Mouse (Mus musculus): ENCODE data around the gene Tmprss3. TPM values are rescaled to one million over a fixed set of nuclear protein-coding genes. Genes with fewer than 3 reads are reported as not detected.

The Tmprss3 gene
- polyA plus RNA-seq, 1 experiment from 2014 or later: not detected

DNA sequence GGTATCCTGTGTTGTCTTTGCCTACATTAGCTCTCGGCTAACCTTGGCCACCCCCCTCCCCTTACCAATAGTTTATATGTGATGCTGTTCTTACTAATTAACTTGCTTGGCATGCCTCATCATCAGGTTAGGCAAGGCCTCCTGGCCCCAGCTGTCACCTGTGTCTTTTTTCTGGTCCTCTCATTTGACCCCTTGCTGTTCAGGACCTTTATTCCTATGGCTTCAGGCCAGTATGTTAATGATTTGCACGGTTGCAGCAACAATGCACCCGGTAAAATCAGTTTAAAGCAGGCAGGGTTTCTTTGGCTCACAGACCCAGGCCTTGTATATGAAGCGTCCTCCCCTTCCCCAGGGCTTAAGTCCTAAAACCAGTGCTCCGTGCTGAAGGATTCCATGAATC is 46.3 kb downstream of the Tmprss3 start:
- Histone ChIP-seq H3K36me3 (no peaks in the 10 kb centered on the region), H3K4me3 (no peak overlapping the region), H3K9me3 (replicated peaks) (no peaks in the 10 kb centered on the region), H3K27me3 (ENCODE audit: low read depth, poor library complexity, severe bottlenecking) (no peaks in the 10 kb centered on the region), H3K4me1 (peaks cover 4% of the 10 kb centered on the region; the same call in 1 of the 2 replicates), H3K27ac (replicated peaks) (no peak overlapping the region)
- DNase-seq (ENCODE audit: low spot score): no peak
- 72% methylated on average over 5 of the region's 5 CpGs for WGBS

DNA sequence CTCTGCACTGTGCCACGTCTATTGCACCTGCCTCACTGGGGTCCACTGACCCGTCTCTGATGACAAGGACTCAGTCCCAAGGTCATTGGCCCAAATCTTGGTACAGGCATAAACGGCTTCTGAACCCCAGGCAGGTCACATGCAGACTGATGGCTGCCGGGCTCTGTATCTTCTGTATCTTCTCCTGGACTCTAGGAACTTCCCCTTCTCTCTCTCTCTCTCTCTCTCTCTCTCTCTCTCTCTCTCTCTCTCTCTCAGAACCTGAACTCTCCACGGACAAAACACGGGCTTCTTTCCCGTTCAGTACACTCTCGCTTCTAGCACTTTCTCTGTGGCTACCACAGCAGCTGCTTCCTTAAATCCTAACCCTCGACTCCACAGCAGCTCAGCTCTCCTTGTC is 52.8 kb downstream of the Tmprss3 start:
- no peak overlapping the region for H3K27ac ChIP-seq (replicated peaks)
- no peaks in the 10 kb centered on the region for H3K36me3 ChIP-seq
- no peak for DNase-seq (ENCODE audit: low spot score)
- WGBS: 89% methylated on average over 9 of the region's 9 CpGs
- H3K27me3 ChIP-seq (ENCODE audit: low read depth, poor library complexity, severe bottlenecking): no peaks in the 10 kb centered on the region
- no peaks in the 10 kb centered on the region for H3K9me3 ChIP-seq (replicated peaks)
- H3K4me1 ChIP-seq: no peaks in the 10 kb centered on the region
- no peak overlapping the region for H3K4me3 ChIP-seq

DNA sequence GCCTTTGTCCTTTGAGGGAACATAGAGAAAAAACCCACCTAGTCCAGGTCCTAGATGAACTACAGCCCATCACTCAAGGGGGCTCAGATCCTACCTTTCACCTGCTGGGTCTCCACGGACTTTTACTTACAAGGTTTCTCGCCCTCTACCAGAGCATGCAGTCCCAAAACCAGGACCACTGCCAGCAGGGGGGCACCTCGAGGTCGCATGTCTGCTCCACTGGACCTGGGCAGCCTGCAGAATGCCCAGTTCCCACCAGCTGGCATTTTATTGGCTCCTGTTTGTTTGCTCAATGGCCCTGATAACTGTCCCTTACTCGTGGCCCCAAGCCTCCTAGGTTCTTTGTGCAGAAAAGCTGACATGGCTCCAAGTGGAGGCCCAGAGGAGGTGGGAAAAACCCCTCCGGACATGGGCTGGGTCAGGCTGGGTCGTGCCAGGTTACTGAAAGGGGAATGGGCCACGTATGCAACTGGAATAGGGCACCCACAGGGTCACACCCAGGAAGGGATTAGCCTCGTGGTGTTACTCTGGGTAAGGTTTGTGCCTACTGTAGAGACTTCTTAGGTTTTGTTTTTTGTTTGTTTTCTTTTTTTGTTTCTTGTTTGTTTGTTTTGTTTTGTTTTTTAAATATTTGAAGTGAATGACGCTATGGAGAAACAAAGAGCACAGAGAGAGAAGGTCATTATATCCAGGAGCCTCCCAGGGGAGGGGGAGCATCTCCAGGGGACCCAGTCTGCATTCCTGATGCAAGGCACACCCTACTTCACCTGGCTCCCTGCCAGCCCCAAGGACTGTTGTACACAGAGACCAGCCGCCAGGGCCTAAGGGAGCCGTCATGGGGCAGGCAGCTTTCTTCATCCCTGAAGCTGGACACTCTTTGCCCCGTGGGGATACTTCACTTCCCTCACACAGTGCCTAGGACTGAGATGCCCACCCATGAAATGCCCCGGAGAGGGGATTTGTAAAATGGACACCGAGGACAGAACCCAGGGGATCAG is 54.4 kb downstream of the Tmprss3 start, which contains the start of gene Tff2:
Tff2 (minus strand) TSS at position 243 of the 998 bp plus-strand sequence.
- Histone ChIP-seq H3K4me1 (no peaks in the 10 kb centered on the region), H3K36me3 (no peaks in the 10 kb centered on the region), H3K4me3 (no peak within 1 kb of the TSS), H3K27ac (replicated peaks) (no peak within 1 kb of the TSS), H3K9me3 (replicated peaks) (no peaks in the 10 kb centered on the region), H3K27me3 (ENCODE audit: low read depth, poor library complexity, severe bottlenecking) (no peaks in the 10 kb centered on the region)
- DNase-seq (ENCODE audit: low spot score): no peak
- WGBS: 78% methylated on average over 15 of the region's 15 CpGs

DNA sequence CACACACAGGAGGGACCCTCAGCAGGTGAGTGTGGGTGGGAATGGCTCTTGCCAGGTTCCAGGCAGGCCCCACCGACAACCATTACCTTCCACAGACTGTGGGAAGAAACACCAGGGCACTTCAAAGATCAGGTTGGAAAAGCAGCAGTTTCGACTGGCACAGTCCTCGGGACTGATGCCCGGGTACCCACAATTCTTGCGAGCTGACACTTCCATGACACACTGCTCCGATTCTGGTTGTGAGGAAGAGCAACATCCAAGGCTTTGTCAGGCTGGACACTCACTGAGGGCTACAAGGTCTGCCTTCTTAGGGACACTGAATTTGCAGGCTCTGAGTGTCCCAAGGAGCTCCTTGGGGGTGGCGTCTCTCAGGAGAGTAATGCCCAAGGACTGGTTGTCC is 56.7 kb downstream of the Tmprss3 start:
- Histone ChIP-seq H3K9me3 (replicated peaks) (no peaks in the 10 kb centered on the region), H3K36me3 (no peaks in the 10 kb centered on the region), H3K27ac (replicated peaks) (no peak overlapping the region), H3K27me3 (ENCODE audit: low read depth, poor library complexity, severe bottlenecking) (no peaks in the 10 kb centered on the region), H3K4me1 (no peaks in the 10 kb centered on the region), H3K4me3 (no peak overlapping the region)
- 93% methylated on average over 7 of the region's 7 CpGs for WGBS
- no peak for DNase-seq (ENCODE audit: low spot score)

DNA sequence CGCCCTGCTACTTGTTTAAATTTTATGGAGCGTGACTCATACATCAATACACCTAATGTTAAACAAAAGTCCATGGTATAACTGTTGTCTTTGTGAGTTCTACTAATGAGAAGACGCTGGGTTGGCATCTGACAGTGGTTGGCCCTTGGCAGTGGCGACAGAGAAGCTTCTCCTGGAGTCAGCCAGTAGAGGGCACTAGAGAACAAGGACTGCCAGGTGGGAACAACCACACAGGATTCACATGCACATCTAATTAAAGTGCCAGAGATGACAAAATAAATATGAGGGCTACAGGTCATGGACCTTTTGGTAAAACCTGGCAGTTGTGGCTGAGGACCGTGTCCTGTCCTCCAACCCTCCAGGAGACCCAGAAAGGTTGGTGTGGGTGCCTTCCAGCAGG is 60.4 kb downstream of the Tmprss3 start:
- Histone ChIP-seq H3K4me3 (no peak overlapping the region), H3K4me1 (no peaks in the 10 kb centered on the region), H3K36me3 (no peaks in the 10 kb centered on the region), H3K27me3 (ENCODE audit: low read depth, poor library complexity, severe bottlenecking) (no peaks in the 10 kb centered on the region), H3K27ac (replicated peaks) (no peak overlapping the region), H3K9me3 (replicated peaks) (no peaks in the 10 kb centered on the region)
- DNase-seq (ENCODE audit: low spot score): peak; percentile 52
- 22% methylated on average over 5 of the region's 5 CpGs for WGBS

DNA sequence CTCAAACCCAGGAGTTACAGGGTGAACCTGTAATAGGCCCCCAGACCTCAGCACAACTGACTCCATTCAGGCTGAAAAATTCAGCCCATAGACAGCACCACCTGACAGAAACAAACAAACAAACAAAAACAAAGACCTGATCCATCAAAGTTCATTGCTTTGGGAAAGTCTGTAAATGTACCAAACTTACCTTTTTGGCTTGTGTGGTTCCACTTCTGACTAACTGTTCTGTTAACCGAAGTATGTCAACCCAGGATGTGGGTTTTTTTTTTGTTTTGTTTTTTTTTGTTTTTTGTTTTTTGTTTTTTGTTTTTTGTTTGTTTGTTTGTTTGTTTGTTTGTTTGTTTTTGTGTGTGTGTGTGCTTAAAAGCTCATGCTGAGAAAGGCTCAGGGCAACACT is 62.0 kb downstream of the Tmprss3 start:
- DNase-seq (ENCODE audit: low spot score): no peak
- WGBS: 86% methylated on average over 1 of the region's 1 CpGs
- Histone ChIP-seq H3K27me3 (ENCODE audit: low read depth, poor library complexity, severe bottlenecking) (no peaks in the 10 kb centered on the region), H3K9me3 (replicated peaks) (no peaks in the 10 kb centered on the region), H3K36me3 (no peaks in the 10 kb centered on the region), H3K4me3 (no peak overlapping the region), H3K27ac (replicated peaks) (no peak overlapping the region), H3K4me1 (no peaks in the 10 kb centered on the region)

DNA sequence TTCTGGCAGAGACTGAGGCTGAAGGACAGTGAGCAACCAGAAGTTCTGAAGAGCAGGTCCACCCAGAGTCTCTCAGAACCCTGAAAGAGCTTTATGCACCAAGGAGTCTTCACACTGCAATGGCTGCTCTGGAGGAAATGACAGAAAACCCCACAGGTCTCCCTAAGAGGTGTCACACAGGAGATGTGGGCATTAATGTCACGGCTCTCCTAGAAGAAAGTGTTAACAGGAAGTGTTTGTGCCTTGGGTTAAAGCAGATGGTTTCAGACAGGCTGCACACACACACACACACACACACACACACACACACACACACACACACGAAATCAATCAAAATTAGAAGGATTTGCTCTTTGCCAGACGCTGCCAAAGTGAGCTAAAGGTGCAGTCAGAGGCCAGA is 62.5 kb downstream of the Tmprss3 start:
- WGBS: 67% methylated on average over 3 of the region's 3 CpGs

DNA sequence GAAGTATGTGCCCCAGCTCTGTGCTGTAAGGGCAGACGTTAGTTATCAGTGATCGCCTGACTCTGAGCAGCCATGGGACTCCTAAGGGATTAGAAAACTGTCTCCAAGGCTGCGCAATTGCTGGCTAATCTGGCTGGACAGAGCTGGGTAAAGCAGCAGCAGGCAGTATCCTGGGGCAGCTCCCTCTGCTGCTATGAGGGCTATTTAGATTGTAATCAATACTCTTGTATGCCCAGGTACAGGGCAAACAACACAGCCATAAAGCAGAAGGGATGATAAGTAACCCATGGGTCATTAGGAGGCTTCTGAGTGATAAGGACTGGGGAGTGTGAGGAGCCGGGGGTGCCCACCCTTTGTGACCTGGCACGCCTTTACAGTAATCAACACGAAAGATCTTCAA is 63.9 kb downstream of the Tmprss3 start:
- H3K27ac ChIP-seq (replicated peaks): no peak overlapping the region
- H3K27me3 ChIP-seq (ENCODE audit: low read depth, poor library complexity, severe bottlenecking): no peaks in the 10 kb centered on the region
- no peak for DNase-seq (ENCODE audit: low spot score)
- no peaks in the 10 kb centered on the region for H3K36me3 ChIP-seq
- no peak overlapping the region for H3K4me3 ChIP-seq
- WGBS: 89% methylated on average over 6 of the region's 6 CpGs
- H3K4me1 ChIP-seq: no peaks in the 10 kb centered on the region
- no peaks in the 10 kb centered on the region for H3K9me3 ChIP-seq (replicated peaks)

More for the DNA sequence above, 62.5 kb downstream of the Tmprss3 start:
- Histone ChIP-seq H3K9me3 (replicated peaks) (no peaks in the 10 kb centered on the region), H3K4me3 (no peak overlapping the region), H3K27me3 (ENCODE audit: low read depth, poor library complexity, severe bottlenecking) (no peaks in the 10 kb centered on the region), H3K4me1 (no peaks in the 10 kb centered on the region), H3K27ac (replicated peaks) (no peak overlapping the region), H3K36me3 (no peaks in the 10 kb centered on the region)
- no peak for DNase-seq (ENCODE audit: low spot score)

DNA sequence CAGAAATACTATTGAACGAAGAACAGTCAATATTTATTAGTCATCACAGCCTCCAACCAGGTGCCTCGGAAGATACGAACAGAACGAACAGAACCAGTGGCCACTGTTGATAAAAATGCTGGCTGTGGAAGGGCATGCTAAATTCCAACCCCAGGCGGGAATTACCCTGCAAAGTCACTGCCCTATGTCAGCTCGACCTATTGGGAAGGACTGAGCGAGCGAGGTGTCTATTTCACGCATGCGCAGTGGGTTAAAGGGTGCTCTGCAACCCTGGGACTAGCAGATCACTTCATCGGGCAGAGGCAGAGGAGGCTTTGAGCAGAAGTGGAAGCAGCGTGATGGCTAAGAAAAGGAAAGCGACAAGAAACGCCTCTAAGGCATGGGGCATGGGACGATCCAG is 65.0 kb downstream of the Tmprss3 start:
- no peak for DNase-seq (ENCODE audit: low spot score)
- no peak overlapping the region for H3K27ac ChIP-seq (replicated peaks)
- H3K27me3 ChIP-seq (ENCODE audit: low read depth, poor library complexity, severe bottlenecking): no peaks in the 10 kb centered on the region
- no peak overlapping the region for H3K4me3 ChIP-seq
- H3K4me1 ChIP-seq: peaks cover 8% of the 10 kb centered on the region
- H3K36me3 ChIP-seq: no peaks in the 10 kb centered on the region
- WGBS: 83% methylated on average over 15 of the region's 15 CpGs
- no peaks in the 10 kb centered on the region for H3K9me3 ChIP-seq (replicated peaks)

DNA sequence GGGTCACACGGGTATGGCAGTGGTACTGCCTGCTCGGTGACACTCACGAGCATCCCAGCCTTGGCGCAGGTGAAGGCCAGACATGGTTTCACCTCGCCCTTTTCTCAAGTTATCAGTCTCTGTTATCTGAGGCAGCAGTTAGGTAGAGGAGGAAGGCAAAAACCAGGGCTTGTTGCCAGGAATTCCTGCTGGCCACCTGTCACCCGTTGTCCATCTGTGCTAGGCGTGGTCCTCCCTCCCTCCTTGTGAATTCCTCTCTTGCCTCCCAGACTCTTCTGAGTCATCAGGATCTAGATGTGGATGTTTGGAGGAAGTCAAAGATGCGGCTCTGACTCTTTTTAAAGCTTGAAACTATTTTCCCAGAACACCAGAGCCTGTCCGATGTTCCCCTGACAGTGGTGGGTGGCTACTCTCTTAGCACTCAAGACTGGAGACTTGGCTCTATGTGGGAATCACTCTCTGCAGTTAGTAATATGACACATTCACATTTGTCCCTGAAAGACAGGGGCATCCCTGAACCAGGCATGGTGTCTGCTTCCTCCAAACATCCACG is 67.4 kb downstream of the Tmprss3 start:
- no peaks in the 10 kb centered on the region for H3K27me3 ChIP-seq (ENCODE audit: low read depth, poor library complexity, severe bottlenecking)
- H3K27ac ChIP-seq (replicated peaks): no peak overlapping the region
- DNase-seq (ENCODE audit: low spot score): no peak
- WGBS: 88% methylated on average over 10 of the region's 10 CpGs
- H3K9me3 ChIP-seq (replicated peaks): no peaks in the 10 kb centered on the region
- peaks cover 9% of the 10 kb centered on the region for H3K4me1 ChIP-seq
- no peaks in the 10 kb centered on the region for H3K36me3 ChIP-seq
- no peak overlapping the region for H3K4me3 ChIP-seq

DNA sequence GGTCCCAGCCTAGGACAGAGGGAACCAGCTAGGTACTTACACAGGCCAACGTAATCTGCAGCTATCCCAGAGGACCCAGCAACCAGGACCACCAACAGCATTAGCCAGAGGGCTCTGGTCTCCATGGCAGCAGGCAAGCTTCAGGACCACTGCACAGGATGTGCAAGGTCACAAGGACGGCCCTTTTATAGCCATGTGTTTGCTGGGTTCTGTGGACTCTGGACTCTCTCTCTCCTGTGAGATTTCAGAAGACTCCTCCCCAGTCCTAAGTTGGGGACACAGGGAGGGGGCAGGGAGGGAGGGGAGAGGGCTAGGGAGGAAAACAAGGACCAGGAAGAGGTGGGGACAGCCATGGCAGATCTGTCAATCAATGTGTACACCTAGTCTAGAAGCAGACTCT is 69.3 kb downstream of the Tmprss3 start, which contains the start of gene Tff3:
Tff3 (minus strand) TSS at position 195 of the 400 bp plus-strand sequence.
- Histone ChIP-seq H3K4me3 (no peak within 1 kb of the TSS), H3K27ac (replicated peaks) (0 out of 2 replicates have a peak within 1 kb of the TSS, but pooled peaks have one; percentile 17), H3K4me1 (peaks cover 24% of the 10 kb centered on the region), H3K27me3 (ENCODE audit: low read depth, poor library complexity, severe bottlenecking) (no peaks in the 10 kb centered on the region), H3K36me3 (no peaks in the 10 kb centered on the region), H3K9me3 (replicated peaks) (no peaks in the 10 kb centered on the region)
- 33% methylated on average over 2 of the region's 2 CpGs for WGBS
- peak; percentile 25 for DNase-seq (ENCODE audit: low spot score)
